Mouse (Mus musculus): ENCODE measurements around the gene Coro1b. TPM values are rescaled to one million over a fixed set of nuclear protein-coding genes. Genes with fewer than 3 reads are reported as not detected.

Coro1b gene
- total RNA-seq, 2 experiments from 2014 or later: 73.6 to 74.5 TPM

Other genes with a start within 250 kb of the Coro1b start
- 10 to 100 TPM; 25.9 to 34.5 TPM for gene Tcirg1, start 241.5 kb upstream of the Coro1b start, total RNA-seq (2021)
- 100 to 1,000 TPM; 182 to 186 TPM for gene Ndufs8, start 235.8 kb upstream of the Coro1b start, total RNA-seq (2021)
- 1 to 10 TPM; 6.7 to 7.1 TPM for gene Aldh3b1, start 218.8 kb upstream of the Coro1b start, total RNA-seq (2021)
- gene Unc93b1, start 213.4 kb upstream of the Coro1b start, total RNA-seq (2021): 10 to 100 TPM; 25.8 to 26.8 TPM
- under 1 TPM; 0.08 to 0.12 TPM for gene Aldh3b3, start 190.0 kb upstream of the Coro1b start, total RNA-seq (2021)
- 1 to 10 TPM in 1 of 2 experiments, under 1 TPM in 1; 0.88 to 1.7 TPM for gene Aldh3b2, start 176.3 kb upstream of the Coro1b start, total RNA-seq (2021)
- gene Acy3, start 162.0 kb upstream of the Coro1b start, total RNA-seq (2021): 1 to 10 TPM; 7.0 to 7.6 TPM
- not detected for gene Tbx10, start 155.9 kb upstream of the Coro1b start, total RNA-seq (2021)
- 10 to 100 TPM; 18.5 to 19.0 TPM for gene Nudt8, start 148.0 kb upstream of the Coro1b start, total RNA-seq (2021)
- gene Gm49405, start 148.0 kb upstream of the Coro1b start, total RNA-seq (2021): under 1 TPM; 0.49 to 0.74 TPM
- 1 to 10 TPM; 1.1 to 2.4 TPM for gene Doc2g, start 145.3 kb upstream of the Coro1b start, total RNA-seq (2021)
- gene Ndufv1, start 135.8 kb upstream of the Coro1b start, total RNA-seq (2021): 100 to 1,000 TPM; 314 to 350 TPM
- 100 to 1,000 TPM; 205 to 221 TPM for gene Gstp1, start 110.6 kb upstream of the Coro1b start, total RNA-seq (2021)
- gene Gstp2, start 102.6 kb upstream of the Coro1b start, total RNA-seq (2021): 10 to 100 TPM; 40.2 to 49.5 TPM
- 1 to 10 TPM in 1 of 2 experiments, not detected in 1; 1.1 TPM for gene Gstp3, start 89.0 kb upstream of the Coro1b start, total RNA-seq (2021)
- not detected for gene Cabp2, start 67.0 kb upstream of the Coro1b start, total RNA-seq (2021)
- gene Cdk2ap2, start 51.4 kb upstream of the Coro1b start, total RNA-seq (2021): 10 to 100 TPM; 22.9 to 23.9 TPM
- gene Pitpnm1, start 48.6 kb upstream of the Coro1b start, total RNA-seq (2021): 1 to 10 TPM; 6.1 to 7.3 TPM
- 10 to 100 TPM; 49.9 to 61.1 TPM for gene Aip, start 22.8 kb upstream of the Coro1b start, total RNA-seq (2021)
- not detected for gene Gpr152, start 8.8 kb upstream of the Coro1b start, total RNA-seq (2021)
- gene Cabp4, start 4.6 kb upstream of the Coro1b start, total RNA-seq (2021): not detected
- gene Ptprcap, start 5.0 kb downstream of the Coro1b start, total RNA-seq (2021): 1 to 10 TPM; 1.9 to 2.2 TPM
- 10 to 100 TPM; 34.7 to 38.0 TPM for gene Rps6kb2, start 14.7 kb downstream of the Coro1b start, total RNA-seq (2021)
- 10 to 100 TPM; 65.5 to 69.4 TPM for gene Carns1, start 26.9 kb downstream of the Coro1b start, total RNA-seq (2021)
- 1 to 10 TPM; 5.1 to 5.2 TPM for gene Tbc1d10c, start 42.7 kb downstream of the Coro1b start, total RNA-seq (2021)
- 100 to 1,000 TPM; 432 to 472 TPM for gene Ppp1ca, start 43.4 kb downstream of the Coro1b start, total RNA-seq (2021)
- gene Rad9a, start 53.0 kb downstream of the Coro1b start, total RNA-seq (2021): 1 to 10 TPM; 7.3 to 8.3 TPM
- 1 to 10 TPM; 1.6 to 2.7 TPM for gene Clcf1, start 65.6 kb downstream of the Coro1b start, total RNA-seq (2021)
- gene AC109138.7, start 65.7 kb downstream of the Coro1b start, total RNA-seq (2021): not detected
- 10 to 100 TPM; 31.4 to 34.3 TPM for gene Pold4, start 83.3 kb downstream of the Coro1b start, total RNA-seq (2021)
- 1 to 10 TPM; 4.4 to 5.2 TPM for gene Ssh3, start 120.6 kb downstream of the Coro1b start, total RNA-seq (2021)
- gene Ankrd13d, start 134.5 kb downstream of the Coro1b start, total RNA-seq (2021): 1 to 10 TPM; 2.2 to 2.6 TPM
- 10 to 100 TPM; 42.9 to 43.8 TPM for gene Grk2, start 157.6 kb downstream of the Coro1b start, total RNA-seq (2021)
- gene Kdm2a, start 249.7 kb downstream of the Coro1b start, total RNA-seq (2021): 10 to 100 TPM; 50.9 to 66.8 TPM

All from gastrocnemius, postnatal 4 days (tissue).